In genomic region chr2:25365091-25365761, GRCm38 (mm10) we compare ENCODE assay signal across 8 mouse cellular contexts. TPM values are rescaled to one million over a fixed set of nuclear protein-coding genes. Genes with fewer than 3 reads are reported as not detected.
DNase-seq lines count a peak whose midpoint lies in the region; TF ChIP-seq lines count a peak whose summit lies in the region.

Gene Uap1l1, minus strand, starts transcription at chr2:25365682.

- H3K27me3 ChIP-seq in ES-Bruce4 (ENCODE audit: control insufficient read depth, insufficient read depth, low read length, poor library complexity, severe bottlenecking), result no peaks in the 10 kb centered on the region
- H3K27me3 ChIP-seq in hindbrain, embryonic 10.5 days (ENCODE audit: insufficient read depth, poor library complexity, severe bottlenecking), result peaks cover 53% of the 10 kb centered on the region

- DNase-seq in cerebellum, adult 11-12 months, result peak; percentile 55
- peak; percentile 62 for DNase-seq in forelimb bud, embryonic 11.5 days (ENCODE audit: low read depth, low spot score)
- peak; percentile 67 for DNase-seq in hindbrain, embryonic 10.5 days (ENCODE audit: low spot score)
- DNase-seq in layer of hippocampus, postnatal 10 days (ENCODE audit: low spot score in 2 of 2), result peak; percentile 54 to 67
- DNase-seq in lung, postnatal 10 days, result peak; percentile 92
- peak; percentile 62 for DNase-seq in ovary, postnatal 10 days (ENCODE audit: low spot score)
- peak; percentile 62 for DNase-seq in thymus, postnatal 0 days (ENCODE audit: low spot score)

- peaks cover 3% of the 10 kb centered on the region for H3K4me1 ChIP-seq in ES-Bruce4 (ENCODE audit: control insufficient read depth, insufficient read depth, low read length)
- H3K4me1 ChIP-seq in hindbrain, embryonic 10.5 days (replicated peaks), result peaks cover 12% of the 10 kb centered on the region

- peaks cover 14% of the 10 kb centered on the region for H3K36me3 ChIP-seq in ES-Bruce4 (ENCODE audit: control insufficient read depth, insufficient read depth, low read length, poor library complexity, severe bottlenecking)
- H3K36me3 ChIP-seq in hindbrain, embryonic 10.5 days, result no peaks in the 10 kb centered on the region

- H3K9ac ChIP-seq in ES-Bruce4 (ENCODE audit: low read depth, poor library complexity, severe bottlenecking), result peak within 1 kb of the TSS; percentile 75

- 0 out of 2 replicates have a peak, but pooled peaks have one; percentile 42 for TF ChIP-seq EP300 in ES-Bruce4 (IDR thresholded peaks at IDR 0.05; ENCODE audit: insufficient read depth, low read depth, low read length)

- peak within 1 kb of the TSS; percentile 94 for H3K4me3 ChIP-seq in ES-Bruce4 (ENCODE audit: low read depth, low read length)
- H3K4me3 ChIP-seq in hindbrain, embryonic 10.5 days, result peak within 1 kb of the TSS; percentile 66

- H3K27ac ChIP-seq in ES-Bruce4 (ENCODE audit: insufficient read depth, low read length), result 0 out of 2 replicates have a peak within 1 kb of the TSS, but pooled peaks have one; percentile 6
- peak within 1 kb of the TSS; percentile 74 for H3K27ac ChIP-seq in hindbrain, embryonic 10.5 days

- under 1% methylated on average over 54 of the region's 54 CpGs for WGBS in hindbrain, embryonic 10.5 days

- no peak for TF ChIP-seq CTCF in ES-Bruce4 (IDR thresholded peaks at IDR 0.05; ENCODE audit: low read depth, low read length)

- no peaks in the 10 kb centered on the region for H3K9me3 ChIP-seq in ES-Bruce4 (replicated peaks; ENCODE audit: control insufficient read depth, insufficient read depth, low read length, poor library complexity, severe bottlenecking)
- H3K9me3 ChIP-seq in hindbrain, embryonic 10.5 days, result no peaks in the 10 kb centered on the region

- peak; percentile 91 for TF ChIP-seq POLR2A in ES-Bruce4 (IDR thresholded peaks at IDR 0.05; ENCODE audit: insufficient read depth, low read length)

RNA-seq across cellular contexts. Expression of gene Uap1l1, which starts in this region (rescaled TPM):
- polyA plus RNA-seq in ES-Bruce4 (2011; ENCODE audit: insufficient read depth, insufficient read length, low read depth, missing spikeins), result 49.8 and 51.1 TPM in 2 replicates
- polyA plus RNA-seq in hindbrain, embryonic 10.5 days (2016; fragmentation: Nextera tagmentation; extraction: Ambion mirVana), result 7.4 and 10.1 TPM in 2 replicates
- 10 to 100 TPM; 11.2 to 11.5 TPM for total RNA-seq in layer of hippocampus, postnatal 10 days (2021)
- 21.3 and 24.6 TPM in 2 replicates for polyA plus RNA-seq in thymus, postnatal 0 days (2015; fragmentation: Nextera tagmentation; extraction: Ambion mirVana)

Comparison
In these comparisons a context has a peak if more than half of its experiments do, and no peak if none do; other contexts are left out.
1. Peak in every context shown above with its lines: DNase-seq, H3K4me3 ChIP-seq and H3K27ac ChIP-seq.